Mouse (Mus musculus): ENCODE data around the gene Hist2h2ab. TPM values are rescaled to one million over a fixed set of nuclear protein-coding genes. Genes with fewer than 3 reads are reported as not detected.
"Not testable (repeated sequence)": the region's sequence is repeated elsewhere in the genome, so short reads cannot be mapped to it uniquely, and the experiment has no call there.

The Hist2h2ab gene
- total RNA-seq (2021), result 1 to 10 TPM; 4.4 to 5.2 TPM
- long read RNA-seq, experiment 1, result 0 reads
- long read RNA-seq, experiment 2, result 0 reads

DNA sequence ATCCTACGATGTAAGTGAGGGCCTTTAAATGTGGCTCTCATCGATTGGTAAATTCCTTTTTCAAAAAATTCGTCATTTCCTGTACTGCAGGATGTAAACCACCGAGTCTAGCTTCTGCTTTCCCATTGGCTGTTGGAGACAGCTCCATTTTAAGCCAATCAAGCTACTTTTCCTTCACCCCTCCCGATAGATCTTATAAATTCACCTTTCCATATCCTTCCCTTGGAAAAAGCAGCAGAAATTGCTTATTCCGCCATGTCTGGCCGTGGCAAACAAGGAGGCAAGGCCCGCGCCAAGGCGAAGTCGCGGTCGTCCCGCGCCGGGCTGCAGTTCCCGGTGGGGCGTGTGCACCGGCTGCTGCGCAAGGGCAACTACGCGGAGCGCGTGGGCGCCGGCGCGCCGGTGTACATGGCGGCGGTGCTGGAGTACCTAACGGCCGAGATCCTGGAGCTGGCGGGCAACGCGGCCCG lies at the start of gene Hist2h2ab, which contains the start of gene Bola1:
Gene Hist2h2ab, plus strand, starts transcription at position 205 of the 470 bp plus-strand sequence.
Gene Bola1, minus strand, starts transcription at position 49 of the 470 bp plus-strand sequence.
- peak; percentile 73 to 76 for DNase-seq
- intact Hi-C loops (cut with DNase I), result loop anchor here (1.0 to 2.0 kb wide), 2 partner anchors 44 to 47 kb away; partner anchors contain the start of genes Hist2h4 and Sf3b4

GRCm38 (mm10) chr3:96170276-96170675 lies 49.4 kb upstream of the Hist2h2ab start:
- intact Hi-C loops (cut with DNase I), result no loop called here

DNA sequence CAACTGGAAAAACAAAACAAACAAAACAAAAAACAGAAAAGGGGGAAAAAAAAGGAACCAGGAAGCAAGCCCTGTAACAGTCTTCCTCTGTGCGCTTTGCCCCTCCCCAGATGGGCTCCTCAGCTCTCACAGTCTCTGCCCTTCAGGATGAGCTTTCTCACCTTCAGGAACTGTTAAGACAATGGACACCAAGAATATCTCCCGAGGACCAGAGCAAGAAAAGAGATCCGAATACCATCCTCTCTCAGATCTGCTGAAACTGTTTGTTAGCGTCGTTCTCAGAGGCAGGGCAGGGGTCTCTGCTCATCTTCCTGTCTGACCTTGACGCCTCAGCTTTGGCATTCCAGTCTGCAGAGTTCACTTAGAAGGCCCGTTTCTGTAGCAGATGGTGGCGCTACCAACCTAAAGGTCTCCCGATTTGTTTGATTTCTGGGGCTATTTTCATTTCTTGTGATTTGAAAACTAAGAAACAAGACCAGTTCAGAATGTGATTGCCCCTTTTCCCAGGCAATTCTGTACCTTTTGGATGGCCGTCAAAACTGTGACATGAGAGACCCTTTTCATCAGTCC lies 48.6 kb upstream of the Hist2h2ab start:
- no peak for DNase-seq
- intact Hi-C loops (cut with DNase I), result no loop called here

More at GRCm38 (mm10) chr3:96170276-96170675, 49.4 kb upstream of the Hist2h2ab start:
- DNase-seq, result no peak

- no peak for DNase-seq
- intact Hi-C loops (cut with DNase I), result loop anchor here (2.0 kb wide), 1 partner anchor 49 kb away; the partner anchor contains the start of genes Hist2h2ac and Hist2h2be
Measured at GRCm38 (mm10) chr3:96171583-96172196, 48.0 kb upstream of the Hist2h2ab start.

- intact Hi-C loops (cut with DNase I), result loop anchor here (2.0 kb wide), 1 partner anchor 48 kb away; the partner anchor contains the start of genes Hist2h2ac and Hist2h2be
- peak; percentile 82 to 86 for DNase-seq
Measured at GRCm38 (mm10) chr3:96172197-96173178, 47.2 kb upstream of the Hist2h2ab start, which contains the start of gene Sf3b4. Sf3b4 (plus strand) TSS chr3:96172332.

DNA sequence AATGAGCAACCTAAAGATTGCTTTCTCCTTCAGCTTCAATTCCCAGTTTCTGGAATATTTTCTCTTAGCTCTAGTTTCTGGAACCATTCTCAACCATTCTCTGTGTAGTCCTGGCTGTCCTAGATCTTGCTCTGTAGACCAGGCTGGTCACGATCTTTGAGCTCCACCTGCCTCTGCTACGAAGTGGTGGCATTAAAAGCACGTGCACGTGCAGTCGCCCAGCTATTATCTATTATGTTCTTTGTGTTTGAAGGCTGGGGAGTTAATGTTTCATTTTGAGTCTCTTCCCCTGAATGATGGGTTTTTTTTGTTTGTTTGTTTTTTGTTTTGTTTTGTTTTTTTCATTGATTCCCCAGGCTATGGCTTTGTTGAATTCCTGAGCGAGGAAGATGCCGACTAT lies 46.5 kb upstream of the Hist2h2ab start:
- intact Hi-C loops (cut with DNase I), result loop anchor here (2.0 kb wide), 1 partner anchor 48 kb away; the partner anchor contains the start of genes Hist2h2ac and Hist2h2be
- no peak for DNase-seq

GRCm38 (mm10) chr3:96174042-96174441 lies 45.6 kb upstream of the Hist2h2ab start:
- intact Hi-C loops (cut with DNase I), result not testable (repeated sequence)

GRCm38 (mm10) chr3:96175251-96175650 lies 44.4 kb upstream of the Hist2h2ab start:
- intact Hi-C loops (cut with DNase I), result no loop called here
- no peak for DNase-seq

More at GRCm38 (mm10) chr3:96174042-96174441, 45.6 kb upstream of the Hist2h2ab start:
- DNase-seq, result not testable (repeated sequence)

GRCm38 (mm10) chr3:96178427-96178826 lies 41.2 kb upstream of the Hist2h2ab start:
- intact Hi-C loops (cut with DNase I), result no loop called here
- no peak for DNase-seq

- DNase-seq, result no peak
- intact Hi-C loops (cut with DNase I), result no loop called here
Measured at GRCm38 (mm10) chr3:96178902-96179301, 40.8 kb upstream of the Hist2h2ab start.

GRCm38 (mm10) chr3:96179531-96179930 lies 40.1 kb upstream of the Hist2h2ab start:
- intact Hi-C loops (cut with DNase I), result no loop called here

GRCm38 (mm10) chr3:96180727-96181477 lies 38.8 kb upstream of the Hist2h2ab start, which contains the start of gene Sv2a:
Sv2a (plus strand) TSS chr3:96181151.
- intact Hi-C loops (cut with DNase I), result no loop called here
- peak; percentile 50 to 63 for DNase-seq

More at GRCm38 (mm10) chr3:96179531-96179930, 40.1 kb upstream of the Hist2h2ab start:
- DNase-seq, result peak; percentile 39 to 67

DNA sequence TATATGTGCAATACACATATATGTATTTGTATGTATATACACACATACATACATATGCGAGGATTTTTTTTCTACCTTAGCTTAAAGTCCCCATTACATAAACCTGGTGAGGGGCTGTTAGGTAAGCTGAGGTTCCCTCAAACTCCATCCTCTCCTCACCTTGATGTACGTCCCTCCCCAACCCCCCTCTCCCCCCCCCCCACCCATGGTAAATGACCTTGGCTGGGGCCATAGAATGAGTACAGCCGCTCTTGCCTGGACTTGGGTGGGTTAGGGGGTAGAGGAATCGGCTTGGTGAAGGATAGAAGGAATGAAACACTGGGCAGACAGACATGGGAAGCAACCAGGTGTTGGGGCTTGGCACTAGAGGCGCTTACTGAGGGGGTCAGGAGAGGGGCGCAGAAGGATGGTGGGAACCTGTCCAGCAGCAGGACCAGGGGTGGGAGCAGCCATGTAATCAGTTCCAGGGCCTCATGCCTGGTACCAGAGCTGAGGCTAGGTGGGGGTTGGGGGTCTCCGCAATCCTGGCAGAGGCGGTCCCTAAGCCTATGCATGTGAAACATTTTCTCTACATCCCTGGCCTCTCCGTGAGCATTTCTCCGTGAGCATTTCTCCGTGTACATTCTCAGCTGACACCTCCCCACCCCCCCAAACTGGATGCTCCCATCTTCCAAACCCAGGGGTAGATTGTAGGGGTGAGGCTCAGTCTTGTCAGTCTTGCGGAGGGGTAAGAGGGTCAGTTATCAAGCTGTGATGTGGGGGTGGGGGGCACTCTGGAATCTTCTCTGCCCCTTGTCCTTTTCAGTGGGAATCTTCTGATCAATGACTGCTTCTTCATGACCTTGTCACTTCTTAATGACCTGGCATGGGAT lies 37.9 kb upstream of the Hist2h2ab start:
- DNase-seq, result no peak
- intact Hi-C loops (cut with DNase I), result no loop called here

GRCm38 (mm10) chr3:96182382-96182776 lies 37.3 kb upstream of the Hist2h2ab start:
- intact Hi-C loops (cut with DNase I), result no loop called here
- DNase-seq, result no peak

GRCm38 (mm10) chr3:96192977-96193376 lies 26.7 kb upstream of the Hist2h2ab start:
- intact Hi-C loops (cut with DNase I), result no loop called here

DNA sequence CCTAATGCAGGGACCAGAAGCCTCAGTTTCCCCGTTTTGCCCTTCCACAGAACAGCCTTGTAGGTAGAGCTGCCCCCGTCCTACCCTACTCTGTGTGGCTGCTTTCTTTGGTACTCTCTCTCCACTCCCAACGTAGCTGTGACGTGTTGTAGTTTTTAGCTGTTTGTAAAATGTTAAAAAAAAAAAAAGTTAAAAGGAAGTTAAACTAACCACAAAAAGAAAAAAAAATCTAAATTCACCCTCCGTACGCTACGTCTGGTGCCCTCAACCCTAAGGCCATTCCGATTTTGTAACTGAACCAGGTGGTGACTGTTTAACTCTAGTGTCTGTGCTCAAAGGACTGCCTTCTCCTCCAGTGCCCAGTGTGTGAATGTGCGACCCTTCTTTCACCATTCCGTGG lies 24.7 kb upstream of the Hist2h2ab start:
- intact Hi-C loops (cut with DNase I), result no loop called here

More at GRCm38 (mm10) chr3:96192977-96193376, 26.7 kb upstream of the Hist2h2ab start:
- peak in 1 of 2 experiments; percentile 35 for DNase-seq

GRCm38 (mm10) chr3:96195616-96196313 lies 23.9 kb upstream of the Hist2h2ab start:
- intact Hi-C loops (cut with DNase I), result no loop called here
- DNase-seq, result no peak

More for the DNA sequence above, 24.7 kb upstream of the Hist2h2ab start:
- no peak for DNase-seq

Measured in heart, postnatal 14 days (tissue).